Mouse (Mus musculus) ES-Bruce4 (cell line): ENCODE measurements at regions not wholly inside any gene's neighbourhood (a gene's known extent, or its start where the extent isn't known, plus 50 kb on each side); places are given as distances from the start of the nearest gene placed in this dataset.

Experiments
- CTCF ChIP-seq: IDR thresholded peaks from one replicate; pipeline ENCODE4 v1.8.1; 2011; ENCODE audit warnings: low read depth, low read length
- EP300 ChIP-seq: IDR thresholded peaks from 2 replicates; pipeline ENCODE4 v1.6.1; 2011; ENCODE audit warnings: low read depth, low read length; ENCODE audit not compliant: insufficient read depth
- POLR2A ChIP-seq: IDR thresholded peaks from one replicate; pipeline ENCODE4 v1.8.1; 2011; ENCODE audit warnings: low read length; ENCODE audit not compliant: insufficient read depth

DNA sequence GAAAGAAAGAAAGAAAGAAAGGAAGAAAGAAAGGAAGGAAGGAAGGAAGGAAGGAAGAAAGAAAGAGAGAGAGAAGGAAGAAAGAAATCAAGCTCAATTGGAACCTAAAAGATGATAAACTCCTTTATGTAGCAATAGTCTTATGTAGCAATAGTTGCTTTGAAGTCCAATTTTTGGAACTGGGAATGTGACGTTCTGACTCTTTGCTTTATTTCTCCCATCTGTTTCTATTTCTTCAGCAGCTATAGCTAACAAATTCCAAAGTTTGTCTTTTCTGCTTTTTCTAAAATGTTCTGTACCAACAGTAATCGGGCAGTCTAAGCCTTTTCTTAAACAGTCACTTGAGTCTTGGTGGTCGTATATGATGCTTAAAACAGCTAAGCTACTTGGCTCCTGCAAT, 287.7 kb downstream of the Lmx1a start:
- no peak for TF ChIP-seq CTCF
- no peak for TF ChIP-seq POLR2A
- no peak for TF ChIP-seq EP300
